Mouse (Mus musculus) gastrocnemius, postnatal 4 days (tissue): ENCODE measurements around the gene Slc41a3. TPM values are rescaled to one million over a fixed set of nuclear protein-coding genes. Genes with fewer than 3 reads are reported as not detected.

Experiments used
- DNase-seq, 2 experiments: peaks; one replicate each; pipeline ENCODE4 v3.0.0; 2021 to 2022; ENCODE audit warnings: low spot score in 2 of 2, mixed read lengths in 2 of 2
- total RNA-seq, 2 experiments: library from RNA; stranded (reverse); gene quantifications; 2 replicates each; pipeline ENCODE4 v1.2.3; 2021

Slc41a3 gene
- total RNA-seq, 2 experiments from 2014 or later, result 21.6 to 25.0 TPM

DNA sequence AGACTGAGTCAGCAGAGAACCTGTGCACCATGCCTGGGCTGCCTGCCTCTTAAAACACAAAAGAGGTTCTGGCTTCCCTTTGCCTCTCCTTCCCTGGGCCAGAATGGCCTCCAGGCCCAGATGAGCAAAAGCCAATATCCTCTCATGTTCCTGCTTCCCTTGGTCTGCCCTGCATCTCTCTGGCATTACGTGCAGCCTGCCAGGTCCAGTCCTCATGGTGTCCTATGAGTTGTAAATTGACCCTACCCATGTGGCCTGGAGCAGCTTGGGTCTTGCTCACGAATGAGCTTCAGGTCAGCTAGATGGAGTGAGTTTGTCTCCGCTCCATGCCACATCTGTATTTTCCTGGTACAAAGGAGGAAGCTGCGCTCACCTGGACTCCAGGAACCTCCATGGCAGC, 7.5 kb upstream of the Slc41a3 start:
- DNase-seq, result no peak

DNA sequence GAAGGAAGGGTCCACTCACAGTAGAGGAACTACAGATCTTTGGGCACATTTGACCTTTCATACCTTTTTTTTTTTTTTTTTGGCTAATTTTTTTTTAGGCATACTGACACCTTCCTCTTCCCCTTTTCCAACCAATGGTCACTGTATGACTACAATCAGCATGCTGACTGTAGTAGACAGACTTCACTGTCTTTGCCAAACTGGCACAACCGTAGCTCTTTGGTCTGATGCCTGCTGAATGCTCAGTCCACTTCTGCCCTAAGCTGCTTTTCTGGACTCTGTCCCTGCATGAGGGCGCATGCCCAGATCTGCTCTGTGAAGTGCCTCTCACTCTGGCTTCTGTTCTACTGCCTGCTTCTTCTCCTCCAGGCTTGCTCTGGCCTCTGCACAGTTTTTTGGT, 6.9 kb upstream of the Slc41a3 start:
- no peak for DNase-seq

DNA sequence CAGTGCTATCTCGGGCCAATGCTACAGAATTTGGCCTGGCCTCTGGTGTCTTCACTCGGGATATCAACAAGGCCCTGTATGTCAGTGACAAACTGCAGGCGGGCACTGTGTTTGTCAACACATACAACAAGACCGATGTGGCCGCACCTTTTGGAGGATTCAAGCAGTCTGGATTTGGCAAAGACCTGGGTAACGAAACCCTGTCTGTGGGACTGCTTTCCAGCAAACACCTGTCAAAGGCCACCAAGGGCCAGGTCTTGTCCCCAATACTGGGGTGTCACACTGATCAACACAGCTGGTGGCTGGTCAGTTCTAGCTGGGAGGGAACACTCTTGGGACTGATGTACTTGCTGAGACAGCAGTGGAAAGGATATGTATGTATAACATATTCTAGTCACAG, 6.3 kb upstream of the Slc41a3 start:
- DNase-seq, result no peak

DNA sequence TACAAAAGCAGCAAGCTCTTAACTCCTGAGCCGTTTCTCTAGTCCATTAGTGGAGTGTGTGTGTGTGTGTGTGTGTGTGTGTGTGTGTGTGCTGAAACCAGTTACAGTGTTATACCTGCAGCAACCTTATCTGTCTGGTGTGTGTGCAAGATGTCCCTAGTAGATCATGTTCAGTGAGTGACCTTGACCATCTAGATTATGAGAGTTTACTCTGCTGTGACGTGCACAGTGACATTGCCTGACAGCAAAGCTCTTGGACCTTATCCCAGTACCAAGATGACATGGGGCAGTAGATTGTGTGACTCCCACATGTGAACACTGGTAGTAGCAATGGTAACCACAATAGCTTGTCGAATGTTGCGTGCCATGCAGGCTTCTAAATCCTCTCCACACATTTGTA, 4.2 kb upstream of the Slc41a3 start:
- DNase-seq, result no peak

DNA sequence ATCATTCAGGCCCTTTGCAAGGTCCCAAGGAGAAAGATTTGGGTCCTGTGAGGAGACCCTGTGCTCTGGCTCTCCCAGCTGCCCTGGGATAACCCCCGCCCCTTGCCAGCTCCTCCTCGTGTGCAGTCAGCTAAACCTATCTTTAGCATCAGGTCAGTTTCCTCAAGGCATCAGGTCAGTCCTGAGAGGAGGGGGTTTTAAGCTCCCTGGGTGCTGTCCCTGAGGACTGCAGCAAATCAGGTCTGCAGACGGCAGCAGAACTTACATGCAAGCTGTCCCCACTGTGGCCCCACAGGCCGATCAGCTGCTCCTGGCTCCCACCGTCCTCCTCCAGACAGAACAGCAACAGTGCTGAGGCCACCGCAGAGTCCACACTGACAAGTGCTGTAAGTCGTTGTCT, 2.8 kb upstream of the Slc41a3 start:
- no peak for DNase-seq

DNA sequence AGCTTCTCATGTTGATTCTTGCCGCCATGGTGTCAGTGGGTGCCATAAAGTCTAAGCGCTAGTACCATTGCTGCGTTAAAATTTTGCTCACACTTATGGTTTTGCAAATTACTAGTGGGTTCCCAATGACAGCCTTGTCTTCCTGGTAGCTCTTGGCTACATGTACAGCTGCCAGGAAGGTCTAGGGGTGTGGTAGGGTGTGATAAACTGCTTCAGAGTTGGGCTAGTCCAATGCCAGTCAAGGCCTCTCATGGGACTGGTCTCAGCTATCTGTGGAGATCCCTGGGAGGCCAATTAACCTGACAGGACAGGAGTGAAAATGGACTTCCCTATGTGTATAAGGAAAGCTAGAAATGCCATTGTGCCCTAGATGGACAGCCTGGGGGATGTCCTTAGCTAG, 2.2 kb upstream of the Slc41a3 start:
- no peak for DNase-seq

DNA sequence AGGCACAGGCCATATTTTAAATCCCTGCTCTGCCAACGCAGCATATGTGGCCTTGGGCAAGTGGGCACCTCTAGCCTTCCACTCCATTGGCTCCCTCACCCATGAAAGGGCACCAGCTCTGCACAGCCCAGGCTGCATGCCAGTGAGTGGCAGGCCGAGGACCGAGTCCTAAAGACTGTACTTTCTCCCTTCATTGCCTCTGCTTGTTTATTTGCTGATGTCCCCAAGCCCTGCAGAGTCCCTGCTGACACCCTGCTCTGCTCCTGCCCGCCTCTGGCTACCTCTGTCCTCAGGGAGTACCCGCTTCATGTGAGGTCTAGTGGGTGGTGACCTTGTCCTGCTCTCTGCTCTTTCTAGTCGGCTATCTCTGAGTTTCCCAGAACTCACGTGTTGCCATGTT, 1.4 kb upstream of the Slc41a3 start:
- DNase-seq, result no peak

DNA sequence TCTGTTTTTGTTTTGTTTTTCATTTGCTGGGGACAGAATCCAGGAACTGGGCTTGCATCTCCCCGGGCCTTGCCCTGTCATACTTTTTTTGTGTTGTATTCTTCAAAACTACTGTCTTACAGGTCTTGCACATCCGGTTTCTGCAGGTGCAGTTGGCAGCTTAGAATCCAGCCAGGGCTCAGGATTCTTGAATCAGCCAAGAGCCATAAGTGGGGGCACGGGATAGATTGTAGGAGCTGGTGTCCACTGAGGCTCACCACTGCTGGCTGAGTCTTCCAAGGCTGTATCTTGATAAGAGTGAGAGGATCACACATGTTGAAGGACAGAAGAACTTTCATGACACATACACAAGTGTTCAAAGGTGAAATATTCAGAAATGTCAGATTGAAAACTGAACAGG, 395 bp upstream of the Slc41a3 start:
- DNase-seq, result no peak

DNA sequence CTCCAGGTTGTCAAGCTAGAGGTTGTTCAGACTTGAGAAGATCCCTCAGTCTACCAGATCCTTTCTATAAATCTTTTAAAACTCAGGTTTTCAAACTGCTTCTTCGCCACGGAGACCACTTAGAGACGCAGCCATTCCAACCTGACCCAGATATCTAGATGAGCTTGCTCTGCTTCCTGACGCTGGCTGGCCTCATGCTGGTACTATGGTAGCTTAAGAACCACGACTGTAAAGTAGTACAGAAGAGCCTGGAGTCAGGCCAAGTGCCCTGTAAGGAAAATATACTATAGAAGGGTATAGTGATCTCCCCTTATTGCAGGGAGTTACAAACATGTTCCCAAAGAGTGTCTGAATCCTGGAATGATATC, 757 bp downstream of the Slc41a3 start:
- DNase-seq, result no peak

DNA sequence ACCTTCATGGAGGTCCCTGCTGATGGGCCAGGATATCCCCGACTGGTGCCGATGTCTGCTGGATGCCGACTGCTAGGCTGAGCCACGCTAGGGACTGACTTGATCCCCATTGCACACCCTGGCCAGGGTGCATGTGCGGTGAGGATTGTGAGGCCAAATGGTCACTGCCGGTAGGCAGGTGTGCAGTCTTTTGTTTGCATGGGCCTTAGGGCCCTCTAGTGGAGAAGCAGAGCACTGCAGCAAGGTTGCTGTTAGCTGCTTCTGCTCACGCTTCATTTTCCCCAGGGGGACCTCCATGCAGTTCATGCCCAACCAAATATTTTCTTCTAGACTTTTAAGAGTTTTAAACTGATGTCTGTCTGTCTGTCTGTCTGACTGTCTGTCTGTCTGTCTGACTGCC, 2.0 kb downstream of the Slc41a3 start:
- DNase-seq, result peak in 1 of 2 experiments; percentile 52

DNA sequence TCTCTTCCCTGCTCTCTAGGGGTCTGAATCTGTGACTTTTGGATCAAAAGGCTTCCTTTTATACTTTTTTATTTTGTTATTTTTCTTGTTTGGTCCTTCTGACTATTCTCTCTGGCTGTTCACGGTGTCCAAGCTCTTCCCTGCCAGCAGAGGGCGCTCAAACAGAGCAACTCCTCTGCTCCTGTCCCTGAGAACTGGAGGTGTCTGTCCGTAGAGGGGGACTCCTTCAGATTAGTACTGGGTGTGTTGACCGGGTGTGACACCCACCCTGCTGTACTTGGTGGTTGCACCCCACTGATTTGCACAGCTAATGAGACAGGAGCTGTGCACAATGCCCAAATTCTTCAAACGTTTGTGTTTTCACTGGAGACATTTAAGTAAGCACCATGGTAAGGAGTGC, 2.7 kb downstream of the Slc41a3 start:
- DNase-seq, result peak in 1 of 2 experiments; percentile 59

DNA sequence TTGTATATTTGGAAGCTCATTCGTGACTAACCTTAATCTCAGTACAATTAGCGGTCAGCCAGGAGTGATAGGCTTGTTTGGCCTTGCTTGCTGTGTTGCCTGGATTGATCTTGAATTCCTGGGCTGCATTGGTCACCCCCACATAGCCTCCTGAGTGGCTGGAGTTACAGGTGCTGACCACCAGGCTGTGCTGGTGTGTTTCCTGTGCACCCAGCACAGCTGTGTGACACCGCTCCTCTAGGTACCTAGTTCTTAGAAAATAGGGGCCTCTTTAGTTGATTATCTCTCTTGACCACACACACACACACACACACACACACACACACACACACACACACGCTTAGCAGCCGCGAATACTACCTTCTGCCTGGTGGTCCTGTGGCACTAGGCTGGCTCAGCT, 3.7 kb downstream of the Slc41a3 start:
- DNase-seq, result no peak

DNA sequence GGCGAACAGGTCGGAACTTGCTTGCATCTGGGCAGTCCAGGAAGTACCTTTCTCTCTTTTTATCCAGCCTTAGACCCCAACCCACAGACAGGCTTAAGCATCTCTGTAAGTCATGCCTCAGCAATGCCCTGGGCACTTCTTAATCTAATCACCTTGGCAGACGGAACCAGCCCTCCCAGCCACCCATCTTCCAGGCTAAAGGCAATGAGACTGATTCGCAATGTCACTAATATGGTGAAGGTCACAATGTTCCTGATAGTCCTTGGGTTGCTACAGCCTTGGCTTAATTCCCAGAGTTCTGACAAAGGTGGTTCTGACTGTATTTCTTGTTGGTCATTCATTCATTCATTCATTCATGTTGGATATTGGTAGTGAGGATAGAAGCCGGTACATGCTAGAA, 5.7 kb downstream of the Slc41a3 start:
- no peak for DNase-seq

DNA sequence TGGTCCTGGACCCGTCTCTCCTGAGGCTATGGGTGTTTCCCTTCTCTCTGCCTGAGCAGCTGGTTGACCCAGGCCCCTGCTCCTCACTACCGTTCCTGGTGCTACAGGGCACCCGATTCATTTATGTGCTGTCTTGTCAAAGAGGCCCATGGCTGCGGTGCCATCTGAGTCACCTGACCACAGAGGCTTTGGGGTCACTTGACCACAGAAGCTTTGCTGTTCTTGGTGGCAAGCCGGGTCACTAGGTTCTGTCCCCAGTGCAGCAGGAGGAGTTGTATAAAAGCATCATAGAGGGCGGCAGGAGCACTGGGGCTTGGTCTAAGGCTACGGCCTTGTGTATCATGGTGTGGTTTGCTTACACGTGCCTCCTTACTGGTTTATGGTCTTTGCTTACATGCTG, 8.8 kb downstream of the Slc41a3 start:
- DNase-seq, result no peak

DNA sequence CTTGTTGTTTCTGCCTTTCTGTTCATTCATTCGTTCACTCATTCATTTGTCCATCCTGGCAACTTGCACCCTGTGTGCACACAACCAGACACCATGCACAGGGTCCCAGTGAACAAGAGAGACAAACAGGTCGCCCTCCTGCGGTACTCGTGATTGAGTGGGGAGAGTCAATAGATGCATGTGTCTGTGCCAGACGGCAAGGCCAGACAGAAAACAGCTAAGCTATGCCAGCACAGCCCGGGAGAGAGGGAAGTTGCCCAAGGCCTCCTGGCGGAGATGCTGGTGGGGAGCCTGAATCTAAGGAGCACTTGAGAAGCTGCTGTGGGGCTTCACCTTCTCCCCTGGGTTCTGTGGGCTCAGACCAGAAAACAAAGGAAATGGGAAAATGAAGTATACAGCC, 10.8 kb downstream of the Slc41a3 start:
- DNase-seq, result no peak

DNA sequence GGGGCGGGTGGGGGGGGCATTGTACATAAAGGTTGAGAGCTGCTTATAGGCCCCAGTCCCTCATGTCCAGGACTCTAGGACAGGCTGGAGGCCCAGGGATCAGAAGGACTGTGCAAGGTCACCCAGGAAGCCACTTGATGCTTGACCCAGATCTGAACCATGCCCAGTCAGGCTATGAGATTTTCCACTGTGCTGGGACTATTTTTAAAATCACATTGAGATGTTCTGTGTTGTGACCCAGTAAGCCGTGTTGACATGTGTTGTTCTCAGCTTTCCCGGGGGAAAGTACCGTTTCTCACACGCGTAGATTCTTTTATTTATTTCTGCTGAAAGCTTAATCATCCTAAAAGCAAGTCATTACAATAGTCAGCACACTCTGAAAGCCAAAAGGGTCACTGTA, 11.5 kb downstream of the Slc41a3 start:
- no peak for DNase-seq

DNA sequence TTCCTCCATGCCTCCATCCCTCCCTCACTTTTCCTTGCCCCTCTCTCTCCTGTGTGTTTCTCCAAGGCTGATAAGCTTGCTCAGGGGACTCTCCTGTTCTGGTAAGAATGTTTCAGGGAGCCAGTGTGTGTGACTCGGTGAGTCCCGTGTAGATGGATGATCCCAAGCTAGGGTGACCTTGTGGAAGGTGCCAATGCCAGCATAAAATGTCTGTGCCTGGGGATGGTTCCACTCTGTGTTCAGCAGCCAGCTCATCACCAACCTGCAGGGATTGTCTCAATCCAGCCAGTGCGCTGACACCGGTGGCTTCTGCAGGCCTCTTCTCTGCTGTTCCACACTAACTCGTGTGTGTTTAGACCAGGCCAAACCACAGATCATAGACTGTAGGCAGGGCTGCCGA, 12.0 kb downstream of the Slc41a3 start:
- no peak for DNase-seq

DNA sequence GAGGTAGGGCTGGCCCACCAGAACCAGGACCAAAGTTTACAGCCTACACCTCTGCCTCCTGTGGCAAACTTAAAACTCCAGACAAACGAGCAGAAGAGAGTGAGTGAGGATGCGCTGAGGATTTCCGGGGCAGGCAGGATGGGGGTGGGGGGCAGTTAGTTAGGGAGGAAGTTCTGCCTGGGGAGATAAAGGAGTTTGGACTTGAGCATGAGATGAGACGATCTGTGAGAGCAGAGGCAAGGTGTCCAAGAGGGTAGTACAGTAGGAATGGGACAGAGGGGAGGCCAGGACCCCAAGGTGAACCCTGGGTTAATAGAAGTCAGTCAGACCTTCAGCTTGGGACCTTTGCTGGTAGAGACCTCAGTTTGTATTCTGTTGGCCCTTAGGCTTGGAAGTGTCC, 13.7 kb downstream of the Slc41a3 start:
- DNase-seq, result no peak

DNA sequence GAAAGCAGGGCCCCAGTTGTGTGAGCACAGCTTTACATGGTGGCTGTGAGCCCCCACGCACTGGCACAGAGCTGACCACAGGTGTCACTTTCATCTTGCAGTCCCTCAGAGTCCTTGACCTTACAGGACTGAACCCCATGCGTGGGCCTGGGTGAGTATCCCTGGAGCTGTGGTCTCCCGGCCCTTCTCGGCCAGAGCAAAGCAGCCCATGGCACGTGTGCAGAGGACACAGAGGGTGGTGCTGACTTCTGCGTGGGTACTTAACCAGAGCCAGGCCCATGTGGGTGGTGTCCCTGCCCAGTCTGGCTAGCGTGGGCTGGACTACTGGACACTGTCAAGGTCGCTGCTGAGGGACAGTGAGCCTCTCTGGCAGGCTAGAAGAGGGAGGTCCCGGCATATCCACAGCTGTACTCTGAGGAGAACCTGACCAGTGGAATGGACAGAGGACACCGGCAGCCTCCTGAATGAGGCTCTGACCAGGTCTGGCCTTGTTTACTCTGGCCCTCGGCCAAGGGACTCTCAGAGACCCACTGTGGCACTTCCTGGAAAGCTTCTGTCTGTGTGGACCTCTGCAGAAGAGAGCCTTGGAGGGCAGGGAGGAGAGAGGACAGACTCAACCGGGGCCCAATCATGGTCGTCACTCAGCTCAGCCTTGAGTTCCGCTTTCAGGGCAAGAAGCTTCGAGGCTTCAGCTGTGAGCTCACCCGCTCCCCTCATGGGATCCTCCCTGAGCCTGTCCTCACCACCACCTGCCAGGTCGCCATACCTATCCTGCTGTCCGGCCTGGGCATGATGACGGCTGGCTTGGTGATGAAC, 14.5 kb downstream of the Slc41a3 start:
- DNase-seq, result no peak

DNA sequence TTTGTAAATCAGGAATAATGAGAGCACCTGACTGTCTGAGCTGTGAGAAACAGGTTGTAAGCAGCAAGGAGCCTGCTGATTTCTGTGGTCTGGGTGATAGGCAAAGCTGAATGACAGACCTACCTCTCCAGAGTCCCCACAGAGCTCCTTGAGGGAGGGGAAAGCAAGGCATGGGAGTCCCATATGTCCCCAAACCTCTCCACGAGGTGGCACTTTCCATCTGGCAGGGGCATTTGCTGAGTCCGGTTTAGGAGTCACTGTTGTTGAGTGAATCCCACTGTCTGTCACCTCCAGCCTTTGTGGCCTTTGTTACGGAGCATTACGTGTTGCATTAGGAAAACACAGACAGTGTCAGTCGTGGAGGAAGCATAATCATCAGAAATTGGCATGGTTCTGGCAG, 15.4 kb downstream of the Slc41a3 start:
- no peak for DNase-seq

DNA sequence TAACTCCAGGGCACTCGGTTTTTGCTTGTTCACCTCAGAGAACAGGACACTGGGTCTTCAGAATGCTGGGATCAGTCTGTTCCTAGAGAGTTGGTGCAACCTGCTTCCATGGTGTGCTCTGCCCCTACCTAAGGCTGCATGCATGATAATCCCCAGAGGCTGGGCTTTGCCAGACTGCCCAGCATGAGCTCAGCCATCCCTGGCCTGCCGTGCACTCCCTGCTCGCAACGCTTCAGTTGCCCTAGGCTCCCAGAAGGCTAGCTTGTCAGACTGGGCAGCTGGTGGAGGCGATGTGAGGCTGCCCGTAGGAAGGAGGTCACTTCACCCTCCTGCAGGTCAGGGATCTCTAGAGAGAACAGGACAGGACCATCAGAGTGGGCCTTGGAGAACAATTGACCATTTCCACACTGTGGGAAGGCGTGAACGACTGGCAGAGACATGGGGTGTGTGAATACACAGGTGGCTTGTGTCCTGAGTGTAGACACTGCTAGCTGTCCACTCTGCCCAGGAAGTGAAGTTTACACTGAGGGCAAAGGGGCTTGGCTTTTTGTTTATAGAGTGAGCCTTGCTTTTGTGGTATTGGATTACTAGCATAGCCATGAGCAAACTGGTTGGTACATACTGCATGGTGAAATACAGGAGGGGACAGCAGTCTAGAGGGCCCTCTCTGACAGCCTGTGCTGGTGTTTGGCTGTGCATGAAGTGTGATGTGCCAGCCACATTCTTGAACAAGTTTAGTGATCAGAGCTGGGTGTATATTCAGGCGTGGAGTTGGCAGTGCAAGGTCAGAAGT, 16.5 kb downstream of the Slc41a3 start:
- no peak for DNase-seq

DNA sequence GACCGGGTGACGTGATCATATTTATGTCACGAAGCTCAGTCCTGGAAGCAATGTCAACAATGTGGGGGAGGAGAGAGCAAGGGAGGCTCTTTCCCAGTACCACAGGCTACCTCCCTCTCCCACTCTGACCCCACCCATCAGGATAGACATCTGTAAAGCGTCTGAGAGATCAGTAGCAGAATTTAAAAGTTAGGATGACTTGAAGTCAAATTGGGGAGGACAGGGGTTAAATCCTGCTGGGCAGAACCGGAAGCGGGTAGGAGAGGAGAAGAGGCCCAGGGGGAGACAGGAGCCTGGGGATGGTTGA, 17.0 kb downstream of the Slc41a3 start:
- DNase-seq, result no peak
